Mouse (Mus musculus): ENCODE results near the gene Gsta3. TPM values are rescaled to one million over a fixed set of nuclear protein-coding genes. Genes with fewer than 3 reads are reported as not detected.
"Not testable (repeated sequence)": the region's sequence is repeated elsewhere in the genome, so short reads cannot be mapped to it uniquely, and the experiment has no call there.

The Gsta3 gene
- under 1 TPM; 0.62 to 0.83 TPM for total RNA-seq (2021)

- no peak for DNase-seq
Observed at GRCm38 (mm10) chr1:21239911-21240898, at the start of gene Gsta3. Gsta3 (plus strand) TSS chr1:21240589.

- DNase-seq: no peak
Observed at GRCm38 (mm10) chr1:21206241-21206640, 34.1 kb upstream of the Gsta3 start.

GRCm38 (mm10) chr1:21213537-21213936, 26.9 kb upstream of the Gsta3 start:
- not testable (repeated sequence) for DNase-seq

DNA sequence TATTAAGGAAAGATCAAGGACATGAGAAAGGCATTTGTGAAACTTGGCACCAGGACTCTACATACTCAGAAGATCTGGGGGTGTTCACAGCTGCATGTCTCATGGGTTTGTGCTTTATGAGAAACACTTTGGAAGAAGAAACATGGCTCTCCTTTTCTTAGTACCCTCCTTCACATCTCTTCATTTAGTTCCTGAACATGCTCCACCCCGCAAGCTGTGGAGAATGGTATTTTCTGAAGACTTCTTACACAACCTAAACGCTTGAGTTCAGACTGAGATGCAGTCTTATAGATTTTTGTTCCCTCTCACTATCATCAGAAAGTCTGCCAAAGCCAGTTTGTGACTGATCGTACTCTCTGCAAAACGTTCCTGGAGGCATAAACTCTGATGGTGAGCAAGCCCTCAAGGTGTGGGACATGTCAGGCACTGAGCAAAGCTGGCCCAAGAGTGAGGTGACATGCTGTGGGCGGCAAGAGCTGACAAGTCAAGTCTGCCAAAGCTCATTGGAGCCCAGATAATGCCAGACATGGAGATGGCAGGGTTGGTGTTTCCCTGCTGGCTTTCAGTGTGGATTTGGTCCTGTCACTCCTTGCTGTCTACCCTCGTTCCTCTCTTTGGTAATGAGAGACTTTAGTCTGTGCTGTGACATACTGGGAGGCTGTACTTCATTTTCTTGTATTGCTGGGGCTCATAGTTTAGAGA, 26.2 kb upstream of the Gsta3 start:
- not testable (repeated sequence) for DNase-seq

DNA sequence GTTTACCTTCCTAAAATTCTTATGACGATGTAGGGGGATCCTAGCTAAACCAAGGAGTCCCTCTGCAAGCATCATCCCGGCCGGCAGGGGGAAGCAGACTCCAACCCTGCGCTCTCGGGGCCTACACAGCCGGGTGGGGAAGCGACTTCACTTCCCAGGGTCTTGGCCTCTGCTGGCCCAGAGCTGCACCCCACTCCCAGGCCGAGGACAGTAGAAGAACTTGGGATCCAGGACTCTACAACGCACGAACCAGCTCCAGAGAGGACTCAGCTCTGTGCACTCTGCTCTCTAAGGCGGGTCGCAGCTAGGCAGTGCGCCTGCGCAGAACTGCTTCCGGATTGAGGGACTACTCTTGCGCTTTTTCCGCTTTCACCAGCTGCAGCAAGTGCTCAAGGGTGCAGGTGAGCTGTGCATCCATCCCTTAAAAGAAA, 21.9 kb upstream of the Gsta3 start, which contains the start of gene Tmem14a:
Tmem14a (plus strand) TSS at position 87 of the 431 bp plus-strand sequence.
- peak; percentile 89 for DNase-seq

DNA sequence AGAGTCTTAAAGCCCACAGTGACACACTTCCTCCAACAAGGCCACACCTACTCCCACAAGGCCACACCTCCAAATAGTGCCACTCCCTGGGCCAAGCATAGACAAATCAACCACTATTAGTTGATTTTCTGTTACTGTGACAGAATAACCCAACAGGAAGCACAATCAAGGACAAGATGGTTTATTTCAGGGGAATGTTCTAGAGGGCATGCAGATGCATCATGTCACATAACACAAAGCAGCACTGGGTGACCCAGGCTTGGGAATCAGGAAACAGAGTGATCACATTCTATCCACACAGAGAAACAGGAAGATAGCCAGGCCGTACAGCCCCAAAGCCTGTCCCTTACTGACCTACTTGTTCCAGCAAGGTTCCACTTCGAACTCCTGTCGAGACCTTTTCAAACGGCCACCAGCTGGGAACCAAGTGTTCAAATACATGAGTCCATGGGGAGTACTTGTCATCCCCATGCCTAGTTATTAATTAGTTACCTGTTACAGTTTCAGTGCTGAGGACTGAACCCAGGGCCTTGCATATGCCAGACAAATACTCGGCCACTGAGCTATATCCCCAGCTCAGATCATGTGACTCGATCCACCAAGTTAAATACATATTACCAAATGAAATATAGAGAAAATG, 12.5 kb upstream of the Gsta3 start:
- no peak for DNase-seq

- DNase-seq: not testable (repeated sequence)
Observed at GRCm38 (mm10) chr1:21228740-21229722, 11.4 kb upstream of the Gsta3 start.

DNA sequence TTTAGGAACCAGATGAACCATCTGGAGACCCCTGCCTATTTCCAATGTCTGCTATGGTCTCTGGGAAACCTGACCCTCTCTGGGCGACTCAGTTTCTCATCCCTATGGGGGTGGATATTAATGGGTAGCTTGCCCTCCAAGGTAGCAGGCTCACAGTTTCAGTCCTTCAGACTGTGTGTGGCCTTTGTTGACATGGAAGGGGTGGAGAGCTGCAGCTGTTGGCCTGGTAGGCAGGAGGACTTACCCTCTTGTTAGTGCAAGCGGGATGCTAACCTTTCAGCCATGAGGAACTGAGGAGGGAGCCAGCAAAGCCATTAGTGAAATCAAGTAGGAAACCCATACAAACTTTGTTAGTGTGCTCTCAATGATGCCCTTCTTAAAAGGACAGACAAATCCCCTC, 10.0 kb upstream of the Gsta3 start:
- no peak for DNase-seq

DNA sequence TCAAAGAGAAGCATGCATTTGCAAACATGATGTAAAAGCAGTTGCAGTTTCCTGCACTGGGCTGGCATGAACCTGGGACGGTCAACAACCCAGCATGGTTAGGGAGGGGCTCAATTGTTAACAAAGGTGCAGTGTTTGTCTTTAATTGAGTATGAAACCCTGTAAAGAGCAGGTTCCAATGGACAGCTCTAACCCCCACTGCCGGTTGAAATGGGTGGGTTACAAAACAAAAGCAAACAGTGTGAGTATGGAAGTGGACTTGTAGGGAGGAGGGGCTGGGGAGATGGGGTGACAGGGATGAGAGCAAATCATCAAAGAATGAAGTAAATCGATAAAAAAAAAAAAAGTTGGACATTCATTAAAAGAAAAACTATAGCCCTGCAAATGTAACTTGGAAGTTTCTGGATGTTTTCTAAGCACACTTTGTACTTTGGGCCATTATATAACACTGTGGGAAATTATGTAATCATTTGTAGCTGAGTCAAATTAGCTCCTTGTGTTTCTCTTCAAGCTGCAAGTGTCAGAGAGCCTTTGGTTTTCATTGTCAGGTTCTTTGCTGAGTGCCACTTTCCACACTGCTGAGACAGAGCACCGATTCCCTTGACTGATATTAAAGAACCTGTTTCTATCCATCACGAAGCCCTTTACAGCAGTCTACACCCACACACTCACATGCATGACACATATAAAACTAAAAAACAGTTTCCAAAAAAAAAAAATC, 8.5 kb upstream of the Gsta3 start:
- DNase-seq: no peak

- DNase-seq: no peak
Observed at GRCm38 (mm10) chr1:21232516-21232915, 7.9 kb upstream of the Gsta3 start.

DNA sequence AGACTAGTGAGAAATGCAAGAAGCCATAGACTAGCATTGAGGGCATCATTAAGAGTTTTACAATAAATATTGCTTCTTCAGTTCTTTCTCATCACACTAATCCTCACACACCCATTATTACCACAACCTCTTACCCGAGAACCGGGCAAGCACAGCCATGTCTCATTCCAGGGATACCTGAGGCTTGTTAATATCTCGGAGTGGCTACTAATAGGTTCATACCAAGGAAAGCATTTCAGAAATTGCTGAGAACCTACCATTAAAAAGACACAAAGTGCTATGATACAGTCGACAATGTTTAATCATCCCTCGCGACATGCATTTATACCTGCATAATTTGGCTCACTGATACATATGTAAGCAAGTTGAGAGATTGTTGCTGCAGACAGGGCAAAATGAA, 5.0 kb upstream of the Gsta3 start:
- no peak for DNase-seq

- DNase-seq: no peak
Observed at GRCm38 (mm10) chr1:21241096-21241495, 707 bp downstream of the Gsta3 start.

- DNase-seq: no peak
Observed at GRCm38 (mm10) chr1:21244290-21244960, 4.0 kb downstream of the Gsta3 start.

GRCm38 (mm10) chr1:21246136-21246535, 5.7 kb downstream of the Gsta3 start:
- no peak for DNase-seq

DNA sequence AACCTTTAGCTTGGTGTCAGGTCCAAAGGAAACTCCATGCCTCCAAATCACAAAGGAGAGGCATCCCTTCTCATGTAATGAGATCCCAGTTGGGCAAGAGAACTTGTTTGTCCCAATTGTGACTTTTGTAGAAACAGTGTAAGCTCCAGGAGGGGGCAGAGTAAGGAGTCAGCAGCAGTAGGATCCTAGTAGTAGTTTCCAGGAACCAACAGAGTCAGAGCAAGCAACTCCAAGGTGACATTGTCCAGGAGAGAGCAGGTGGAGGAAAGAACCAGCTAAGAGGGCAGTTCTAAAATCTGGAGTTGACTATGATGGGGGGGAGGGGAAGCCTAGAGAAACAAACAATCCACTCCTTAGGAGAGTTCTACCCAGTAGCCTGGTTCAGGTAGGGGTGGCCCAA, 7.5 kb downstream of the Gsta3 start:
- no peak for DNase-seq

DNA sequence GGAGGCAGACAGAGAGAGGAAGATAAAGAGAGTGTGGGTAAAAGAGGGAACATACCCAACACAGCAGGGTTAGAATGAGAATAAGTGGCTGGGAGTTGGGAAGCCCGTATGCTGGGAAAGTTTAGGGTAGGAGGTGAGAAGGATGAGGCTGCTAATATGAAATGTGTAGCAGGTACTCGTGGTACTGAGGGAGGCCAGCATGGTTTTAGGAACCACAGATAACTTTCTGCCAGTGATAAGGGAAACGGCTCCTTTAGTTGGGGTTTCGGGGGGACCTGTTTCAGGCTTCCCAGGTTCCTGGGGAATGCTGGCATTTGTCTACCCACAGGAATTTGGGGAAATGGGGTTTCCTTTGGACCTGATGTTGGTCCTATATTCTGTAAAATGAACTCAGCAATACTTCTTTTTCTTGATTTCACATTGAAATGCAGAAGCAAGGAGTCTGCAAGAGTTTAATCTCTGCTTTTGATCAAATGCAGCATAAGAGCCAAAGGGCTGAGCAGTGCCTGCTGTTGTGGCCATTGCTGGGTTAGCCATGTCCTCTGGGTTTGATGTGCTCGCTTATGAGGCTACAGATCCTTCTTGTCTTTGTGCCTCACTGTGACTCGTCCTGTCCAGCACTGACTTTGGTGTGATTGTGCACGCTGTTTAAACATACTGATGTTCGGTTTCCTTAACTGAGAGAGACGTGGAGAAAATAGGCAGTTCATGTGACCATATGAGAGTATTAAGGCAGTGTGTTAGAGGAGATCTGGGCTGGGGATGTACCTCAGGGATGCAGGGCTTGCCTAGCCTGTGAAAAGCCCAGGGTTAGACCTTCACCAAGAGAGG, 8.4 kb downstream of the Gsta3 start:
- DNase-seq: no peak

DNA sequence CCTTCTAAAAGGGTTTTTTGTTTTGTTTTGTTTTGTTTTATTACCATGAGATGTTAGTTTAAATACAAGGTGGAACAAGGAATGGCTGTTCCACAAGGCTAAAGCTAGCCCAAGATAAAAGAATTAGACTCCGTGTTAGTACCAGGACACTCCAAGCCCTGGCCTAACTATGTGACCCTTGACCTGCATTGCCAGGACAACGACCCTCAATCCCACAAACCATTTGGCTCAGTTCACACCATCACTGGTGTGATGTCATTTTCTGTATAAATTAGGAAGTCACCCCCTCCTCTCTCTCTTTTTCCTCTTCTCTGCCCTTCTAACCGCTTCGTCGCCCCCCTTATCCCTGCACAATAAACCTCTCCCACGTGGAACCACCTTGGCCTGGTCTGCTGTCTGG, 11.3 kb downstream of the Gsta3 start:
- no peak for DNase-seq

DNA sequence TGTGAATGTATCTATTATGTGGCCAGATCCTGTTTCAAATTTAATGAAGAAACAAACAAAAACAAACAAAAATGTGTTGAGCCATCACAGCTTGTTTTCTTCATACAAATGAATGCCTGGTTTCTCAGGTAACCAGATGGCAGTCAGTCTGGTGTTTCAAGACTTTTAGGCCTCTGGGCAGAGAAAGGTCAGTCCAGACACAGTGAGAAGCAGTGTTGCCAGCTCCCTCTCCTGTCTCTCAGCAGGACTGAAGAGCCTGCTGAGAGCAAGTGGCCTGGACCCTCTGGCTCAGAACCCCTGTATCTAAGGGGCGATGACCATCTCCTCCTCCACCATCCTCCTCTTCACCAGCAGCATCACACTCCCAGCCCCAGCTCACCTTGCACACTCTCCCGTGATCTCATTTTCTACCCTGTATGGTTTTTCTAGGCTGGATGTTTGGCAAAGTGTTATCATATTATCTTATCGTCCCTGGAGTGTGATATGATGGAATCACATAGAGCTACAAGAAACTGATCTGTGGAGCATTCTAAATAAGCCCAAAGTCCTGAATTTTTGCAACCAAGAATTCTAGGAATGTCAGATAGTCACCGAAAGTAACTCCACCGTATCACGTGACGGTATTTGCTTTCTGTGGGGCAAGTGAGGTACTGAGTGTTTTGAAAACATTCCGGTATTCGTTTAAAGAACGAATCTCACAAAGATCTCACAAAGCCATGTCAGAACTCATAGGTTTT, 12.3 kb downstream of the Gsta3 start:
- DNase-seq: no peak

DNA sequence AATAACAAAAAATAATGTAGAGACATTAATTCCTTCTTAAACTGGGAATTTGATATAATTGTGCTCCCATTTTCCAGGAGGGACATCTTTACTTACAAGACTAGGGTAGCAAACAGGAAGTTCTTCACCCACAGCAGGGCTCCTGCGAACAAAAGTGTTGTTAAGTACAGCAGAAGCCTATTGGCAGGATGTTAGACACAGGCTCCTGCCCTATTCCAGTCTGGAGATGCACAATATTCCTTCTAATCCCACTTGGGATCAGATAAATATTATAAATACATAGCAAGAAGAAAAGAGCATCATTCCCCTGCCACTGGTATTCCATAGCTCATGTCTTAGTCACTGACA, 12.9 kb downstream of the Gsta3 start:
- DNase-seq: no peak

Measured in heart, postnatal 4 days (tissue).